Mouse (Mus musculus): Measurements from ENCODE around the gene Il17rd.

Gene Il17rd

GRCm38 (mm10) chr14:27044967-27045361 is 6.2 kb downstream of the Il17rd start:
- no peak for DNase-seq (ENCODE audit: low spot score)

- DNase-seq (ENCODE audit: low spot score), result no peak
Observed at GRCm38 (mm10) chr14:27048231-27048956, 9.7 kb downstream of the Il17rd start.

GRCm38 (mm10) chr14:27050043-27050442 is 11.3 kb downstream of the Il17rd start:
- no peak for DNase-seq (ENCODE audit: low spot score)

GRCm38 (mm10) chr14:27050560-27051510 is 12.1 kb downstream of the Il17rd start:
- no peak for DNase-seq (ENCODE audit: low spot score)

GRCm38 (mm10) chr14:27051511-27051895 is 12.8 kb downstream of the Il17rd start:
- DNase-seq (ENCODE audit: low spot score), result no peak

GRCm38 (mm10) chr14:27058535-27059223 is 19.9 kb downstream of the Il17rd start:
- DNase-seq (ENCODE audit: low spot score), result no peak

GRCm38 (mm10) chr14:27059224-27059558 is 20.4 kb downstream of the Il17rd start:
- DNase-seq (ENCODE audit: low spot score), result no peak

GRCm38 (mm10) chr14:27063338-27063737 is 24.6 kb downstream of the Il17rd start:
- no peak for DNase-seq (ENCODE audit: low spot score)

GRCm38 (mm10) chr14:27066171-27066929 is 27.6 kb downstream of the Il17rd start:
- DNase-seq (ENCODE audit: low spot score), result no peak

GRCm38 (mm10) chr14:27067866-27068271 is 29.1 kb downstream of the Il17rd start:
- DNase-seq (ENCODE audit: low spot score), result no peak

- no peak for DNase-seq (ENCODE audit: low spot score)
Observed at GRCm38 (mm10) chr14:27069434-27070097, 30.8 kb downstream of the Il17rd start.

- no peak for DNase-seq (ENCODE audit: low spot score)
Observed at GRCm38 (mm10) chr14:27070128-27070527, 31.4 kb downstream of the Il17rd start.

GRCm38 (mm10) chr14:27070758-27071157 is 32.0 kb downstream of the Il17rd start:
- no peak for DNase-seq (ENCODE audit: low spot score)

GRCm38 (mm10) chr14:27071985-27072384 is 33.2 kb downstream of the Il17rd start:
- no peak for DNase-seq (ENCODE audit: low spot score)

GRCm38 (mm10) chr14:27075084-27075483 is 36.3 kb downstream of the Il17rd start:
- no peak for DNase-seq (ENCODE audit: low spot score)

GRCm38 (mm10) chr14:27075909-27076521 is 37.3 kb downstream of the Il17rd start:
- DNase-seq (ENCODE audit: low spot score), result no peak

GRCm38 (mm10) chr14:27076522-27076920 is 37.8 kb downstream of the Il17rd start:
- DNase-seq (ENCODE audit: low spot score), result no peak

GRCm38 (mm10) chr14:27081536-27082275 is 43.0 kb downstream of the Il17rd start:
- DNase-seq (ENCODE audit: low spot score), result no peak

GRCm38 (mm10) chr14:27085471-27085870 is 46.7 kb downstream of the Il17rd start:
- DNase-seq (ENCODE audit: low spot score), result no peak

GRCm38 (mm10) chr14:27085999-27086398 is 47.3 kb downstream of the Il17rd start:
- DNase-seq (ENCODE audit: low spot score), result no peak
